Mouse (Mus musculus): ENCODE data around the gene Bmp2. TPM values are rescaled to one million over a fixed set of nuclear protein-coding genes. Genes with fewer than 3 reads are reported as not detected.

Gene Bmp2
- polyA plus RNA-seq, 1 experiment from 2014 or later: 37.8 TPM

GRCm38 (mm10) chr2:133529396-133529795 lies 22.6 kb upstream of the Bmp2 start:
- H3K4me1 ChIP-seq (replicated peaks): peaks cover 10% of the 10 kb centered on the region
- no peaks in the 10 kb centered on the region for H3K27me3 ChIP-seq
- H3K9me3 ChIP-seq: no peaks in the 10 kb centered on the region
- no peak overlapping the region for H3K9ac ChIP-seq (replicated peaks)
- no peak overlapping the region for H3K4me3 ChIP-seq (replicated peaks)
- H3K27ac ChIP-seq: no peak overlapping the region
- no peaks in the 10 kb centered on the region for H3K36me3 ChIP-seq
- WGBS: 96% methylated on average over 9 of the region's 9 CpGs
- H3K4me2 ChIP-seq: no peak overlapping the region
- no peak for ATAC-seq (ENCODE audit: insufficient number of reproducible peaks, insufficient read depth, low FRiP score, low TSS enrichment, low read depth)

GRCm38 (mm10) chr2:133533073-133533472 lies 18.9 kb upstream of the Bmp2 start:
- Histone ChIP-seq H3K9me3 (no peaks in the 10 kb centered on the region), H3K27me3 (no peaks in the 10 kb centered on the region; the same call in 1 of the 2 replicates), H3K4me2 (no peak overlapping the region), H3K4me1 (replicated peaks) (peaks cover 8% of the 10 kb centered on the region; the same call in 1 of the 2 replicates), H3K27ac (no peak overlapping the region), H3K9ac (replicated peaks) (no peak overlapping the region), H3K36me3 (no peaks in the 10 kb centered on the region), H3K4me3 (replicated peaks) (no peak overlapping the region)
- ATAC-seq (ENCODE audit: insufficient number of reproducible peaks, insufficient read depth, low FRiP score, low TSS enrichment, low read depth): no peak
- WGBS: 66% methylated on average over 3 of the region's 3 CpGs

- Histone ChIP-seq H3K4me1 (replicated peaks) (peaks cover 8% of the 10 kb centered on the region; the same call in 1 of the 2 replicates), H3K27ac (no peak overlapping the region), H3K36me3 (no peaks in the 10 kb centered on the region), H3K9ac (replicated peaks) (no peak overlapping the region), H3K27me3 (no peaks in the 10 kb centered on the region; the same call in 1 of the 2 replicates), H3K4me3 (replicated peaks) (no peak overlapping the region), H3K4me2 (no peak overlapping the region), H3K9me3 (no peaks in the 10 kb centered on the region)
- no peak for ATAC-seq (ENCODE audit: insufficient number of reproducible peaks, insufficient read depth, low FRiP score, low TSS enrichment, low read depth)
- 82% methylated on average over 9 of the region's 9 CpGs for WGBS
These were observed 16.5 kb upstream of the Bmp2 start for GRCm38 (mm10) chr2:133535481-133535880.

GRCm38 (mm10) chr2:133536812-133537211 lies 15.1 kb upstream of the Bmp2 start:
- no peak overlapping the region for H3K27ac ChIP-seq
- no peaks in the 10 kb centered on the region for H3K9me3 ChIP-seq
- no peaks in the 10 kb centered on the region for H3K36me3 ChIP-seq
- no peak overlapping the region for H3K4me3 ChIP-seq (replicated peaks)
- H3K9ac ChIP-seq (replicated peaks): no peak overlapping the region
- ATAC-seq (ENCODE audit: insufficient number of reproducible peaks, insufficient read depth, low FRiP score, low TSS enrichment, low read depth): no peak
- H3K4me1 ChIP-seq (replicated peaks): peaks cover 8% of the 10 kb centered on the region; the same call in 1 of the 2 replicates
- H3K27me3 ChIP-seq: no peaks in the 10 kb centered on the region; the same call in 1 of the 2 replicates
- WGBS: 86% methylated on average over 7 of the region's 7 CpGs
- H3K4me2 ChIP-seq: no peak overlapping the region

- H3K27ac ChIP-seq: no peak overlapping the region
- 73% methylated on average over 1 of the region's 1 CpGs for WGBS
- H3K27me3 ChIP-seq: no peaks in the 10 kb centered on the region; the same call in 1 of the 2 replicates
- H3K4me1 ChIP-seq (replicated peaks): 0 out of 2 replicates have a peak, but pooled peaks cover 3% of the 10 kb centered on the region
- no peak for ATAC-seq (ENCODE audit: insufficient number of reproducible peaks, insufficient read depth, low FRiP score, low TSS enrichment, low read depth)
- no peaks in the 10 kb centered on the region for H3K9me3 ChIP-seq
- no peak overlapping the region for H3K4me3 ChIP-seq (replicated peaks)
- H3K4me2 ChIP-seq: no peak overlapping the region
- no peaks in the 10 kb centered on the region for H3K36me3 ChIP-seq
- no peak overlapping the region for H3K9ac ChIP-seq (replicated peaks)
These were observed 11.3 kb upstream of the Bmp2 start for GRCm38 (mm10) chr2:133540702-133541101.

GRCm38 (mm10) chr2:133550238-133550682 lies 1.7 kb upstream of the Bmp2 start:
- no peak for ATAC-seq (ENCODE audit: insufficient number of reproducible peaks, insufficient read depth, low FRiP score, low TSS enrichment, low read depth)
- peaks cover 23% of the 10 kb centered on the region for H3K4me1 ChIP-seq (replicated peaks)
- peak overlapping the region; percentile 2; the same call in 1 of the 2 replicates for H3K4me2 ChIP-seq
- WGBS: 14% methylated on average over 4 of the region's 4 CpGs
- no peak overlapping the region for H3K9ac ChIP-seq (replicated peaks)
- no peak overlapping the region for H3K27ac ChIP-seq
- H3K4me3 ChIP-seq (replicated peaks): no peak overlapping the region
- H3K36me3 ChIP-seq: no peaks in the 10 kb centered on the region
- no peaks in the 10 kb centered on the region for H3K9me3 ChIP-seq
- H3K27me3 ChIP-seq: peaks cover 34% of the 10 kb centered on the region

- peaks cover 38% of the 10 kb centered on the region for H3K27me3 ChIP-seq
These were observed 995 bp downstream of the Bmp2 start for GRCm38 (mm10) chr2:133552842-133553465.

DNA sequence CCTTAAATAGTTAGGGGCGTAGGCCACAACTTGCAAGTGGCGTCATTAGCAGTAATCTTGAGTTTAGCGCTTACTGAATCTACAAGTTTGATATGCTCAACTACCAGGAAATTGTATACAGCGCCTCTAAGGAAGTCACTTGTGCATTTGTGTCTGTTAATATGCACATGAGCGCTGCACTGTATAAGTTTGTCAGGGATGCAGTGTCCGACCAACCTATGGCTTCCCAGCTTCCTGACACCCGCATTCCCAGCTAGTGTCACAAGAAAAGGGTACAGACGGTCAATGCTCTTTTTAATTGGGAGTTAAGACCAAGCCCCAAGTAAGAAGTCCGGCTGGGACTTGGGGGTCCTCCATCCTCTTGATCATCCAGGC lies 1.9 kb downstream of the Bmp2 start:
- Histone ChIP-seq H3K27ac (peak overlapping the region; percentile 85), H3K4me3 (replicated peaks) (peak overlapping the region; percentile 76), H3K4me1 (replicated peaks) (peaks cover 40% of the 10 kb centered on the region), H3K36me3 (peaks cover 22% of the 10 kb centered on the region; the same call in 1 of the 2 replicates), H3K9me3 (no peaks in the 10 kb centered on the region), H3K4me2 (peak overlapping the region; percentile 77), H3K27me3 (peaks cover 36% of the 10 kb centered on the region), H3K9ac (replicated peaks) (peak overlapping the region; percentile 88)
- 20% methylated on average over 9 of the region's 9 CpGs for WGBS
- no peak for ATAC-seq (ENCODE audit: insufficient number of reproducible peaks, insufficient read depth, low FRiP score, low TSS enrichment, low read depth)

More at GRCm38 (mm10) chr2:133552842-133553465, 995 bp downstream of the Bmp2 start:
- under 1% methylated on average over 48 of the region's 48 CpGs for WGBS
- Histone ChIP-seq H3K27ac (peak overlapping the region; percentile 85), H3K9ac (replicated peaks) (peak overlapping the region; percentile 88), H3K4me1 (replicated peaks) (peaks cover 40% of the 10 kb centered on the region), H3K4me3 (replicated peaks) (peak overlapping the region; percentile 76), H3K36me3 (peaks cover 14% of the 10 kb centered on the region; the same call in 1 of the 2 replicates), H3K4me2 (peak overlapping the region; percentile 77), H3K9me3 (no peaks in the 10 kb centered on the region)
- ATAC-seq (ENCODE audit: insufficient number of reproducible peaks, insufficient read depth, low FRiP score, low TSS enrichment, low read depth): no peak

GRCm38 (mm10) chr2:133554286-133555021 lies 2.5 kb downstream of the Bmp2 start:
- peaks cover 40% of the 10 kb centered on the region for H3K4me1 ChIP-seq (replicated peaks)
- ATAC-seq (ENCODE audit: insufficient number of reproducible peaks, insufficient read depth, low FRiP score, low TSS enrichment, low read depth): peak; percentile 75; the same call in 1 of the 2 replicates
- no peaks in the 10 kb centered on the region for H3K9me3 ChIP-seq
- peaks cover 31% of the 10 kb centered on the region for H3K27me3 ChIP-seq
- H3K36me3 ChIP-seq: peaks cover 27% of the 10 kb centered on the region
- peak overlapping the region; percentile 88 for H3K9ac ChIP-seq (replicated peaks)
- H3K27ac ChIP-seq: peak overlapping the region; percentile 78
- H3K4me2 ChIP-seq: peak overlapping the region; percentile 77
- H3K4me3 ChIP-seq (replicated peaks): peak overlapping the region; percentile 76
- under 1% methylated on average over 55 of the region's 55 CpGs for WGBS

DNA sequence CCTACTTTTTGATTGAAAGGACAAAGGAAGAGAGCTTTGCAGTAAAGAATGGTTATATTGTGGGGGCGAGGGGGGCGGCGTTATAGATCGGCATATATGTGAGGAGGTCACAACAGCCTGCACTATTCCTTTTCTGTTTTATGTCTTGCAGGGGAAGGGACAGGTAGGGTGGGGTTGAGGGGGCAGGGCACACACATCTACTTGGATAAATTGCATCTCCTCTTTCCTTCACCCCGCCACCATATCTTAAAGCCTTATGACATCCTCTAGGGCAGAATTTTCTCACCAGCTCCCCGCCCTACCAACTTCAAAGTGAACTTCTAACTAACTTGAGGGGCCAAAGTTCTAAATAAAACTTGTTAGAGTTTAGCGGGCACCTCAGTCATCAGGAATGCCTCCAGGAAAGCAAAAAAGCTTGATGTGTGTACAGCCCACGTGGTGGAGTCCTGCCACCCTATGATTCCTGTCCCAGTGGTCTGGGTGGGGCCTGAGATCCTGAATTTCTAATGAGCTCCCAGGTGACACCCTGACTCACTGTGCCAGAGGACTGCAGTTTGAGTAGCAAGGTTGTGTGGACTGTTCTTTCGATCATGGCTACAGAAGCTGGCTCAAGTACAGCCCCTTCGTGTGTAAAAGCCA lies 12.4 kb downstream of the Bmp2 start:
- Histone ChIP-seq H3K9me3 (no peaks in the 10 kb centered on the region), H3K9ac (replicated peaks) (no peak overlapping the region), H3K27ac (0 out of 2 replicates have a peak overlapping the region, but pooled peaks have one; percentile 45), H3K4me2 (no peak overlapping the region), H3K27me3 (no peaks in the 10 kb centered on the region), H3K4me3 (replicated peaks) (no peak overlapping the region), H3K4me1 (replicated peaks) (peaks cover 40% of the 10 kb centered on the region), H3K36me3 (peaks cover 20% of the 10 kb centered on the region)
- 67% methylated on average over 10 of the region's 10 CpGs for WGBS
- ATAC-seq (ENCODE audit: insufficient number of reproducible peaks, insufficient read depth, low FRiP score, low TSS enrichment, low read depth): no peak

DNA sequence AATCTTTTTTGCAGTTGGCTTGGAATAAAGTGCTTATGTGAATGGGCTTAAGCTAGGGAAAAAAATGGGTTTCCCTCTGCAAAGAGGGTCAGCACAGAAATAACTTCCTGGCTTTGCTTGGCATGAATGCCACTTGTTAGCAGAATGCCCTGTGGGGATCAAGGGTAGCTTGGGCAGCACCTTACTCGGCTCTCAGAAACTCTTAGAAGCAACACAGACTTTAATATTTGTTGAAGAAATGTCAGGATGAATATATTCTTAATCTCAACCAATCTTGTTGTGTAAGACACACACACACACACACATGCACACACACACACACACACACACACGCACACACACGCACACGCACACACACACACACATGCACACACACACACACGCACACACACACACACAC lies 13.5 kb downstream of the Bmp2 start:
- Histone ChIP-seq H3K9ac (replicated peaks) (no peak overlapping the region), H3K27me3 (no peaks in the 10 kb centered on the region), H3K36me3 (peaks cover 14% of the 10 kb centered on the region), H3K9me3 (no peaks in the 10 kb centered on the region), H3K27ac (peak overlapping the region; percentile 88), H3K4me3 (replicated peaks) (no peak overlapping the region), H3K4me2 (peak overlapping the region; percentile 20; the same call in 1 of the 2 replicates), H3K4me1 (replicated peaks) (peaks cover 40% of the 10 kb centered on the region)
- WGBS: 76% methylated on average over 5 of the region's 5 CpGs
- ATAC-seq (ENCODE audit: insufficient number of reproducible peaks, insufficient read depth, low FRiP score, low TSS enrichment, low read depth): no peak

All from limb, embryonic 12.5 days (tissue).